Mouse (Mus musculus): ENCODE results near the gene Dlgap3.

Gene Dlgap3

GRCm38 (mm10) chr4:127263438-127264182, 94.6 kb downstream of the Dlgap3 start:
- DNase-seq (ENCODE audit: low spot score) = no peak

DNA sequence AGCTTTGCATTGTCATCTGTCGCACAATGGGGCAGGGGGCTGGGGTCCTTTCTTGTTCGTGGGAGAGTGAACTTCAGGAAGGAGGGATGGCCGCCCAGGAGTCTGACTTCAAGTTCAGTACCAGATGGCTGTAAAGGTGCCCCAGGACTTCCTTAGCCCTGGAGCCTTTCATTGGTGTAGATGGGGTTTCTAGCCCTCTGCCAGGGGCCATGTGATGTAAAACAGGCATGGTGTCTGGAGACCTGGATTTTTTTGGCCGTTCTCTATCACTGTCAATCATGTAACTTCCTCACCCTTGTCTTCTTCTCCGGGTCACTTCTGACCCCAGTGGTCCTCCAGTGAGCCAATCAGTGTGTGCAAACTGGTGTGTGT, 95.2 kb downstream of the Dlgap3 start:
- no peak for DNase-seq (ENCODE audit: low spot score)

DNA sequence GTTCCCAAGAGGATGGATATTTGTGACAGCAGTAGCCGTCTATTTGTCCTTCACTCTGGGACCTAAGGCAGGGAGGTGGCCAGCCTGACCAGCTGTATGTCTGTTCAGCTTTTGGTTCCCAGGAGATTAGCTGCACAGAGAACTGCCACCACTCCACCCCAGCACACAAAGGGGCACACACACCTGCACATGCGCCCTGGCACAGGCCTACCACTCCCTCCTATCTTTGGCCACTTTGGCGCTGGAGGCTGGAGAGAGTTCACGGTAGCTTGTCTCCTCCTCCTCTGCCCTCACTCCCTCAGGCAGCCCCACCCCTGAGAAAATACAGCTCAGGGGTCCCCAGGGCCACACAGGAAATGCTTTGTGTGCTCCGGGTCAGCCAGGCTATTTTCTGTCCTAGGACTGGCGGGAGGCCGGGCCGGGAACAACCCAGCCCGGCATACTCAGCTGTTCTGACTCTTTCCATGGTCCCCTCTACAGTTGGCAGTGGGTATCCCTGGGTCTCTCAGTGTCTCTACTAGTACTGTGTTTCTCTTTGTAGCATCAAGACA, 109.5 kb downstream of the Dlgap3 start:
- no peak for DNase-seq (ENCODE audit: low spot score)

DNA sequence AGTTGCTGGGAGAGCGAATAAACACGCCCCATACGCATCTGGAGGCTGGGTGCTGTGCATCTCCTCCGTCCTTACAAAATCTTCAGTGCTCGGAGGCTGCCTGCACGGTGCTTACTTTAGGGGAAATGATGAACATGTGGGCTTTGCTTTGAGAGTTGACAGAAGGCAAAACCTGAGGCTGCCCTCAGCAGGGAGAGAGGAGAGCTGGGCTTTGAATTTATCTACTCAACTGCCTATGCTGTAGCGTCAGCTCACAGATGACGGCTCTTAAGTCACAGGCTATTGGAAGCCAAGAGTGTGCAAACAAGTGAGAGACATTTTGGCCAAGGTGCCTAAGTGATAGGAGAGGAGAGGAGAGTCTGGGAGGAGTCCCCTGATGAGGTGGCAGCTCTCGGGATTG, 110.2 kb downstream of the Dlgap3 start:
- no peak for DNase-seq (ENCODE audit: low spot score)

All from urinary bladder, postnatal 10 days (tissue).